Mouse (Mus musculus): Measurements from ENCODE around the gene Epb41l2. TPM values are rescaled to one million over a fixed set of nuclear protein-coding genes. Genes with fewer than 3 reads are reported as not detected.

Gene Epb41l2
- 69.9 TPM for polyA plus RNA-seq (2014; fragmentation: Illumina TruSeq; extraction: RNeasy Lipid Tissue Mini Kit (QIAGEN cat#74804); ENCODE audit: low read depth, low replicate concordance)

GRCm38 (mm10) chr10:25359208-25359958 lies at the start of gene Epb41l2:
Gene Epb41l2, plus strand, starts transcription at chr10:25359798.

GRCm38 (mm10) chr10:25535891-25536331 lies 176.3 kb downstream of the Epb41l2 start, which contains the start of gene Smlr1:
Gene Smlr1, minus strand, starts transcription at chr10:25536267.

Other genes starting within 250 kb of the Epb41l2 start
- 278 TPM for gene Akap7, start 51.9 kb upstream of the Epb41l2 start, polyA plus RNA-seq (2014; fragmentation: Illumina TruSeq; extraction: RNeasy Lipid Tissue Mini Kit (QIAGEN cat#74804); ENCODE audit: low read depth, low replicate concordance)
- not detected for gene Smlr1, start 176.5 kb downstream of the Epb41l2 start, polyA plus RNA-seq (2014; fragmentation: Illumina TruSeq; extraction: RNeasy Lipid Tissue Mini Kit (QIAGEN cat#74804); ENCODE audit: low read depth, low replicate concordance)